Mouse (Mus musculus): ENCODE measurements around the gene Gnmt.

The Gnmt gene

DNA sequence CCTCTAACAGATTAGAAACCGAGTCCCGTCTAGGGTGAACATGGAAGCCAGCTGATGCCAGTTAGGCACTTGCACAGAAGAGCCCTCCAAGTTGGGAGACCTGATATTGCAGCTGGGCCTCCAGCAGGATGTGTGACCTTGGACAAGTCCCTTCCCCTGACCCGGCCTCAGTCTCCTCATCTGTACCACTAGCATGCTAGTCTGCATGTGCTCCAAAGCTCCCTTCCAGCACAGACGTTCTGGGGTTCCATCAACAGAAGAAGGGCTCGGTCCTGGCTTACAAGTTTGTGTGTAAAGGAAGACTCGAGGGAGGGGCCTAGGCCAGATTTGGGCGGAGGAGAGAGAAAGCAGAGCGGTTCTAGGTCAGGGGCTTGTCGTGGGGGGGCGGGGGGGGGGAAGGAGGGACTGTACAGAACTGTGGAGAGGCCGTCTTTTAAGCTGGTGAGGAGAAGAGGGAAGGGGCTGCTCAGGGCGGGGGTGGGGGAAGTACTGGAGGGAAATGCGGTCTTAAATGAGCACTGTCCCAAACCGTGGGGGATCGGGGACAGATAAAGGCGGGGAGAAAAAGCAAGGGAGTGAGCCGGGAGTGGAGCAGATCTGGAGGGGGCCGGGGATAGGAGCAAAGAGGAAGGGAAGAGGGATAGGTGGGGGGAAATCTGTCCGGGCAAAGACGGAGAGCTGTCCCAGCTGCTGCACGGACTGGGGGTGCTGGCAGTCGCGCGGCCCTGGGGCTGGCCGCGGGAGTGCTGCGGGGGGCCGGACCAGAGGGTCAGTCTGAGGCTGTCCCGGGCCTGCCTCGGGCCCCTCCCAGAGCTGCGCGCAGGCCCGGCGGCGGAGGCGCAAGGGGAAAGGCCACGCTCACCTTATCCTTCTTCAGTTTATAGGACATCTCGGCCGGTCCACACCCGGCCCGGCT, 24.7 kb downstream of the Gnmt start:
- DNase-seq (ENCODE audit: low spot score in 2 of 2) = no peak

DNA sequence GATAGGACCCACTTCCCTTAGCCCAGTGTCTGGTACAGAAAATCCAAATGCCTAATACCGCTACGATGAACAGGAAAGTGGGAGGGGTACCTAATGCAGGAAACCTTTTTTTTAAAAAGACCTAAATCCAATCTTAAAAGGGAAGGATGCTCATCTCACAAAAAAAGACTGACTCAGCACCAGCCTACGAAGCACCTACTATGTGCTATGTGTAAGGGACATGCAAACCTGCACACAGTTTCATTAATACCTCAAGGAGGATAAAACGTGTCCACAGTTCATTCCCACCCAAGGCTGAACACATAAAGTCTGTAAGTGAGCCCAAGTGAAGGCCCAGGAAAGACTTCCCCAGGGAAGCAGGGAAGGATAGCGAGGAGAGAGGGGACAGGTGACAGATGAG, 26.5 kb downstream of the Gnmt start:
- no peak for DNase-seq (ENCODE audit: low spot score in 2 of 2)

DNA sequence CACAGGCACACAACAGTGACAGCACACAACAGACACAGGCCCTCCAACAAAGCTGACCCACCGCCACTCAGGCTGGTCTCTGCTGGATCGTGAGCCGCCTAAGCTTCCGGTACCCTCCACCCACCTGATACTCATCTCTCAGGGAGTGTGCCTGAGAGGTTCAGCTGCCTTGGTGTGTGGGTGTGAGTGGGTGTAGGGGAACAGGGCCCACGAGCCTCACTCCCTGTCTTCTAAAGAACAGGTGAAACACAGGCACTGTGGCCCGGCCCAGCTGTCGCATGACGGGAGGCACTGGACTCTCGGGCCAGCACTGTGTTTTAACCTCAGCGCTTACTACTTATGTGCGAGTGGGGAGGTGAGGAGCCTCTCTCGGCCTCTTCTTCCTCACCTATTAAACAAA, 26.9 kb downstream of the Gnmt start:
- peak in 1 of 2 experiments; percentile 36 for DNase-seq (ENCODE audit: low spot score in 2 of 2)

DNA sequence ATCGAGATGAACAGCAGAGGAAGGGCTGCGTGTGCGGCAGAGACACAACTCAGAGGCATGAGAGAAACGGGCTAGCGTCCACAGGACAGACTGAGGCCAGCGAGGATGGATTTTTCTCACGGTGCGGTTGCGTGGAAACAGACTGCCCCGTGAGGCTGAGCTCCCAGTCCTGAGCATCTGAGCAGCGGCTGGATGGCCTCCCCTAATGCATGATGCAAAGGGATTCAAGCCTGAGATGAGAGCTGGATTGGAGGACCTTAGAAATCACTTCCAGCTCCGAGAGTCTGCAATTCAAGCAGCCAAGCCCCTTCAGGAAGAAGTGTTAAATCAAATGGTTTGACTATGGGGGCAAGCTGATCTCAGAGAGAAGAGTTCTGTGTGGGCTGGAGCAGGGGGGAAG, 27.5 kb downstream of the Gnmt start:
- DNase-seq (ENCODE audit: low spot score in 2 of 2) = no peak

DNA sequence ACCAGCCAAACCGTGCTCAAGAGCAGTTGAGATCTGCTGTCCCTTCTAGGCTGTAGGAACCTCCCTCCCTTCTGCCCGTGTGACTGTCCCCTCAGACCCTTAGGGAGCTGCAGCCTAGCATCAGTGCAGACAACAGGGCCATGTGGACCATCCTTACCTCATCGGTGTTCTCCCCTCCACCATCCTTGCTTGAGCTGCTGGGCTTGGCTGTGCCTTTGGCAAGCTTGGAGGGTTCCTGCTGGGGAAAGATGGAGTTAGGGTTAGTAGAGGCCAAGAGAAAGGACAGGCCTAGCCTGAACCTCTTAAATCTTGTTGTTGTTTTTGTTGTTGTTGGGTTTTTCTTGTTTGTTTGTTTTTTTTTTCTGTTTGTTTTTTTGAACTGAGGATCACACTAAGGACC, 29.1 kb downstream of the Gnmt start:
- DNase-seq (ENCODE audit: low spot score in 2 of 2) = no peak

DNA sequence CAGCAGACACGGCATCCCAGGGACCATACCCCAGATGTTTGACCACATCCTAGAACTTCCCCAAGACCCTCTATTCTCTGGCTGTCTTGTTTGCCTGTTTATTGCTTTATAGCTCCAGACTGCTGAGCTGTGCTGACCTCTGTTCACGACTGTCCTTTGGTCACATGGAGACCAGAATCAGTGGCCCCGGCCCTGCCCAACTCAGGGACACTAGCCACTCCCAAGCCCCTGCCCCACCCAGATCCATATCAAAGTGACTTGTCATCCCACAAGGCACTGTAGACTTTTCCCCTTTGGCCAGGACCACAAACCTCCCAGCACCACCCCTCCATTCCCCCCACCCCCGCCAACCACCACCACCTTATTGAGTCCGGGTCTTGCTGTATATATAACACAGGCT, 29.7 kb downstream of the Gnmt start:
- DNase-seq (ENCODE audit: low spot score in 2 of 2) = no peak

DNA sequence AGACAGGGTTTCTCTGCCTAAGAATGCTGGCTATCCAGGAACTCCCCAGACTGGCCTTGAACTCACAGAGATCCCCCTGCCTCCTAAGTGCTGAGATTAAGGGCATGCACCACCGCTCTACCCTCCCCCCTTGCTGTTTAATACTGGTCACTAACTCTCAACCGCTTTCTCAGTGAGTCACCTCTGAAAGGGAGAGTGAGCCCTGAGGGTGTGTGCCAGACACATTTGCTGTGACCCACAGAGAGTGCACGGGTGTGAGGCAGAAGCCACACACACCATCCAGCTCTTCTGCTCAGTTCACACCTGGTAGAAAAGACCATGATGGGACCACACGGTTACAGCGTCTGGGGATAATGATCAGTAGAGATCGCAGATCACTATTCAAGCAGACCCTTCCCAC, 30.5 kb downstream of the Gnmt start:
- no peak for DNase-seq (ENCODE audit: low spot score in 2 of 2)

DNA sequence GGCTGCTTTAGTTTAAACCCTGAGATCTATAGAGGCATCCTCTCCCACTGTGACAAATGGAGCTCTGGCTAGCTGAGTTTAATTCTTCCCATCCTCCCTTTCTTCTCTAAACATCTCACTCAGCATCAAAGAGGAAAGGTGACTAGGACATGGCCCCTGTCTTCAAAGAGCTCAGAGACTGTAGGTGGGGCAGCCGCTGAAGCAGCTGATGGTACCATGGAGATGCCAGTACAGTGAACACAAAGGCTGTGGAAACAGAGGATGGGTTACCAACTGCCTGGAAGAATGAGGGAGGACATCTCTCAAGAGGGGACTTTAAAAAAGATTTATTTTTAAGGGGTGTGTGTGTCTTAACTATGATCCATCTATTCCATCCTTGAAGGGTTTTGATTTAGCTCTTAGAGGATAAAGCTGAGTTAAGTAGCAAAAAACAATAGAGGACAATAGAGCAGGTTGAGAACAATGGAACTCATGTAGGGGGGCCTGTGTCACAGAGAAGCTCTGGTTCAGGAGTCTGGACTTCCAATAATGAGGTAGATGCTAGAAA, 34.4 kb downstream of the Gnmt start:
- DNase-seq (ENCODE audit: low spot score in 2 of 2) = no peak

DNA sequence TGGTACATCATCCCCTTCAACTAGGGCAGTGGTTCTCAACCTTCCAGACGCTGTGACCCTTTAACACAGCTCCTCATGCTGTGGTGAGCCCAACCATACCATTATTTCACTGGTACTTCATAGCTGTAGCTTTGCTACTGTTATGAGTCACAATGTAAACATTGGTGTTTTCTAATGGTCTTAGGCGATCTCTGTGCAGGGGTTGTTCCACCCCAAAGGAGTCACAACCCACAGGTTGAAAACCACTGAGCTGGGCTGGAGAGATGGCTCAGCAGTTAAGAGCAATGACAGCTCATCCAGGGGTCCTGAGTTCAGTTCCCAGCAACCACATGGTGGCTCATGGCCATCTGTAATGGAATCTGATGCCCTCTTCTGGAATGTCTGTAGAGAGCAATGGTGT, 37.6 kb downstream of the Gnmt start:
- DNase-seq (ENCODE audit: low spot score in 2 of 2) = no peak

DNA sequence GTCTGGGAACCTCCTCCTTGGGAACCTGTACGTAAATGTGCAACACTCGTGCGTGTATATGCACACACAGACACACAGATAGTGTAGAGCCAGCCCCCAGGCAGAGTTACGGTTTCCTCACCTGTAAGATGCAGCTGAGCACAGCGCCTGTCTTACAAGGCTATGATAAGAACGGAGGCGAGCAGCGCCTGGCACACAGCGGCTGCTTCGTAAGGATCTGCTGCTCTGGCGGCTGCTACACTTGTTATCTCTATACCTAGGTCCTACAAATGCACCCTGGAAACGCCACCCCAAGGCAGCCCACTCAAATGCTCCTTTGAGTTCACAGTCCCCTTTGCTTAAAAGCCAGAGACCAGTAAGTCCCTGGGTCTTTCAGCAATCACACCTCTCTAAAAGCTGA, 38.3 kb downstream of the Gnmt start:
- DNase-seq (ENCODE audit: low spot score in 2 of 2) = no peak

DNA sequence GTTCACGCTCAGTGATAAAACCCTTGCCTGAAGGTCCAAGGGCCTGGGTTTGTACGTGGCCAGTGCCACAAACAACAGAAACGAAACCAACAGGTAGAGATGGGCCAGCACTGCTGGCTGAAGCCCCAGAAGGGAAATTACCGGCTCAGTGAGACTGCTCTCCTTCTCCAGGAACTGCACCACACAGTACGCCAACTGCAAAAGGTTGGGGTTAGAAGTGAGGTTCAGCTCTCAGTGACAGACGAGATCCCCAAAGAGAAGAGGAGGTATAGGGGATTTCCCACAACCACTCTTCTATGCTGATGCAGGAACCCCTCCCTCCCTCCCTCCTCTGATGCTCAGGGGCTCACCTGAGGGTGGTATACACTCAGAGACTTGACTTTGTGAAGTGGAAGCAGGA, 43.1 kb downstream of the Gnmt start:
- DNase-seq (ENCODE audit: low spot score in 2 of 2) = no peak

DNA sequence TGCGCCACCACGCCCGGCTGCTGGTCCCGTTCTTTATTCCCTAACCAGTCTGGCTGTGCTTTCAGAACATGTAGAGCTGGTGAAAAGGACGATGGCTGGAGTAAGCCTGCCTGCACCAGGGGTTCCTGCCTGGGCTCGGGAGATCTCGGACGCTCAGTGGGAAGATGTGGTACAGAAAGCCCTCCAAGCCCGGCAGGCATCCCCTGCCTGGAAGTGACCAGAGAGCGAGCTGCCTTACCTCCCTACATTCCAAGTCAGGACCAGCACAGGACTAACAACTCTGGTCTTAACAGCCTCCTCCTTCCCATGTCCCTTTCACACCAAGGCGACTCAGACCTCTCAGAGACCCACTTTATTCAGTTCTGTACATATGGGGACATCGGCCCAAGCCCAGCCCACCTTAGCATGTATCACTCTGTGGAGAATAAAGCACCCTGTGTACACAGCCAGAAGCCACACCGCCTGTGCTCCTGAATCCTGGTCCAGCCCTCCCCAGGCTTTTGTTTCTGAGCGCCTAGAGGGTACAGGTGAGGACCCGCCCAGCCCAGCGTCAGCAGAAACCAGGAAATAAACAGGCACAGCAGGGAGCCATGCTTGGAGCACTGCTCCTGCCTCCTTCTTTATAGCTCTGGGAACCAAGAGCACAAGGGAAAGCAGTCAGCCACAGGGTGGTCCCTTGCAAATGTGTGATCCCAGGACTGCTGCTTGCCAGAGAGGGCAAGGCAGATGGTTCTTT, 46.1 kb downstream of the Gnmt start:
- no peak for DNase-seq (ENCODE audit: low spot score in 2 of 2)

DNA sequence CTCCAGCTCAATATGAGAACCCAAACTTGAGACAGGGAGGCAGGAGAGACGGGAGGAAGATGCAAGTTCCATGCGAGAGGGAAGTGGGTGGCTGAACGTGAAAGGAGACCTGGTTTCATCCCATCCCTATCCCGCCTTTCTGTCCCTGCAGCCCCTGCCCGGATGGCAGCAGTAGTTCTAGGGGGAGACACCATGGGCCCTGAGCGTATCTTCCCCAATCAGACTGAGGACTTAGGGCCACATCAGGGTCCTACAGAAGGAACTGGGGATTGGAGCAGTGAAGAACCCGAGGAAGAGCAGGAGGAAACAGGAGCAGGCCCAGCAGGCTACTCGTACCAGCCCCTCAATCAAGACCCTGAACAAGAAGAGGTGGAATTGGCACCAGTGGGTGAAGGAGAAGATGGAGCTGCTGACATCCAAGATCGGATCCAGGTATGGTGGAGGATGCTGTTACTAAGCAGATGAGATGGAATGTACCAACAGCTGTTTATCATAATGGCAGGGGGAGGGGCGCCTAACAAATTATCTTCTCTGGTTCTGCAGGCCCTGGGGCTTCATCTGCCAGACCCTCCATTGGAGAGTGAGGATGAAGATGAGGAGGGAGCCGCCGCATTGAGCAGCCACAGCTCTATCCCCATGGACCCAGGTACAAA, 47.4 kb downstream of the Gnmt start:
- DNase-seq (ENCODE audit: low spot score in 2 of 2) = no peak

DNA sequence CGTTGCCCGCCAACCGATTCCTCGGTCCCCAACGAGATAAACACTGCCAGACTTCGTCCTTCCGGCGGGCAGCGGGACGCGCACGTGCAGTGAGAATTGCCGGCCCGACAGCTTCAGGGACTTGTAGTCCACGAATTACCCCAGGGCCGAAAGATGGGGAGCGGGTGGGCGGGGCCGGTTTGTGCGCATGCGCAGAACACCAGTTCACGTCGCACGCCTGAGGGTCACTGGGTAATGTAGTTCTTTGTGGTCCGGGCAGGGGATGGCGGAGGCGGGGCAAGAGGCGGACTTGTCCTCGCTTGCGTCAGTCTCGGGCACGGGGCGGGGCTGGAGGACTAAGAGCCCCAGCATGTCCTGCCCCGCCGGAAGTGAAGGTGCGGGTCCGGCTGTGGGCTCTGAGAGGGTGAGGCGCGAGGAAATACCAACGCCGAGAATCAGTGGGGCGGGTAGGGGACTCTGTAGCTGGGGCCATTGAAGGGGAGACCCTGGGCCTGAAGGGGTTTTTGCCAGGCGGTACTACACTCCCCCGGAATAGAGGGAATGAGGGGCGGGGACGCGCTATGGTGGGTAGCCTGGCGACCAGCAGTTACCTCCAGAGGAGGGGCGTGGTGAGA, 48.1 kb downstream of the Gnmt start, which contains the start of gene Klhdc3:
Gene Klhdc3, minus strand, starts transcription at position 155 of the 614 bp plus-strand sequence.
- peak; percentile 96 to 97 for DNase-seq (ENCODE audit: low spot score in 2 of 2)

DNA sequence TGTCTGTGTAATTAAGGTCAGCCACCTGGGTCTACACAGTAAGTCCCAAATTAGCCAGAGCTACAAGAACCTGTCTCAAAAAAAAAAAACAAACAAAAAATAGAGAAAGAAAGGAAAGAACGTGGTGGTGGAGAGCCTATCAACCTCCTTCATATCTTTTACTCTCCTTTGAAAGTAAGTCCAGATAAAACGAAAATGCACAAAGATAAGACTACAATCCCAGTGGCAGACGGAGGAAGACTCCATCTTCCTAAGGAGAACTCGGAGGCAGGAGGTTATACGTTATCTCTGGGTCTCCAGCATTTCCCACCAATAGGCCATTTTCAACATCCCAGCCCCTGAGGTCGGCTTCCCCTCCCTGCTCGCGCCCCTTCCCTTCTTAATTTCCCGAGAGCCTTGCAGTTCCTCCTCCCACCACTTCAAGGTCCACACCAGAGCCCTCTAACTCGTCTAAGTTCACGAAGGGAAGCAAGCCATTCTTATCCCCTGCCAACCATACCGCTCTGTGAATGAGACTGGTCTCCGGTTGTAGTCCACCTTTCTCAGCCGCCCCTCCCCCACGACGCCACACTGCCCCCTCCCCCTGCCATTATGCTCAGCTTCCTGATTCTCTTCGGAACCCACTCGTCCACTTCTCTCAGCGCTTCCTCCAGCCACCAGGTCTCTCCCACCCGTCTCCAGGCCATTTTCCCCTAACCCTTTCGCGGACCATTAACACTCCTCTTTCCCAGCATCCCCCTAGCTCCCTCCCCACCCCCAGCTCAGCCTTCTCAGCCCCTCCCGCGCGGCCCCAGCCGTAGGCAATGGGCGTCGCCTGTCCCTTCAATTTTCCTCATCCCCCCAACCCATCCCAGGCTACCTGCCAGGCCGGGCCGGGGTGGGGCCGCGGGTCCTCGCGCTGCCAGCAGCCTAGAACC, 48.9 kb downstream of the Gnmt start:
- DNase-seq (ENCODE audit: low spot score in 2 of 2) = peak in 1 of 2 experiments; percentile 35

DNA sequence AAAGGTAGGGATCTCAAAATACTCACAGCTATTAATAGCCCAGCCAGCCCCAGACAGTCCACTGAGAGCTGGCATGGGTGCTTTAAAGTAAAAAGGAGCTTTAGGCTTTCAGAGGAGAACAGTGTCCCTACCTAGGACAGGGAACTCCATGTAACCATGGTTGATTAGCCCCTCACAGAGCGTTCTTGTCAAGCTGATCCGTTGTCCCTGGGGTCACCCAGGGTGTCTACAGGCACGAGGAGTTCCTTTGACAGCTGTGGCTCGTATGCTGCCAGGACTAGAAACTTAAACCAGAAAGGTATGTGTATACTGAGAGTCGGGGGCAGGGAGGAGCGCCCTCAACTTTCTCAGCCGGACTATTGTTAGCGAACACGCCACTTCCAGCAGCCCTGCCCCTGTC, 50.1 kb downstream of the Gnmt start:
- no peak for DNase-seq (ENCODE audit: low spot score in 2 of 2)

DNA sequence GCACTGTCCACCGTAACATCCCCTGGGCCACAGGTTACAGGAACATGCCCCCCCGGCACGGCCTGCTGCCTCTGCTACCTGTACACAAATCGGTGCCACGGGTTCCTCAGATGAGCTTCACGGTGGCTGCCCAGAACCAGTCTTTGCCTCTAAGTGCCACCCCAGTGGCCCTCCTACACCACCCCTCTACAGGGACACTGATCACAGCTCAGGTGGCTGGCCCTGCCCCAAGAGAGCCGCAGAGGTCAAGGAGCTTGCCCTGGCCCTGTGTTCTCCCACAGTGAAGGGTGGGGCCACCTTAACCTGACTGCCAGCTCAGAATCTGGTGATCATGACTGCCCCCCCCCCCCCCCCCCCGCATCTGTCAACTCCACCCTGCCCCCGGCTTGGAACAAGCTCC, 50.6 kb downstream of the Gnmt start, which contains the start of gene Mea1:
Gene Mea1, plus strand, starts transcription at position 378 of the 400 bp plus-strand sequence.
- no peak for DNase-seq (ENCODE audit: low spot score in 2 of 2)

Measured in right cerebral cortex, adult 2 months (tissue).